Comparison of ENCODE assay signal across 22 mouse cellular contexts in genomic region chr1:90677188-90677587, GRCm38 (mm10).
DNase-seq lines count a peak whose midpoint lies in the region; ATAC-seq and TF ChIP-seq lines count a peak whose summit lies in the region.
"Had no signal": no experiment of that assay in that cellular context is flagged by ENCODE, and none has a peak within 500 bp of the region (broad histone marks: within the 10 kb centered on the region; RNA-seq: fewer than 3 reads in every experiment).

No protein-coding gene starts in this region.

- no peak for ATAC-seq in embryonic facial prominence, embryonic 13.5 days (ENCODE audit: insufficient number of reproducible peaks, insufficient read depth, low FRiP score, low TSS enrichment, low read depth)
- ATAC-seq in heart, embryonic 13.5 days (ENCODE audit: extremely low read depth, insufficient number of reproducible peaks, low FRiP score, low TSS enrichment), result no peak
- ATAC-seq: forebrain, postnatal 0 days; hindbrain, postnatal 0 days; Patski had no signal

- no peaks in the 10 kb centered on the region; the same call in 1 of the 2 replicates for H3K27me3 ChIP-seq in embryonic facial prominence, embryonic 13.5 days
- H3K27me3 ChIP-seq in embryonic facial prominence, embryonic 10.5 days (replicated peaks; ENCODE audit: low read depth, poor library complexity, severe bottlenecking), result 0 out of 2 replicates have a peak, but pooled peaks cover 3% of the 10 kb centered on the region
- H3K27me3 ChIP-seq in heart, embryonic 13.5 days (replicated peaks), result no peaks in the 10 kb centered on the region
- no peaks in the 10 kb centered on the region for H3K27me3 ChIP-seq in heart, adult 2 months (ENCODE audit: control insufficient read depth, insufficient read depth, low read length)
- no peaks in the 10 kb centered on the region for H3K27me3 ChIP-seq in thymus, adult 2 months (ENCODE audit: control insufficient read depth, insufficient read depth, low read length)
- H3K27me3 ChIP-seq: forebrain, embryonic 12.5 days; hindbrain, embryonic 12.5 days; intestine, embryonic 15.5 days; stomach, embryonic 15.5 days had no signal

- H3K36me3 ChIP-seq in embryonic facial prominence, embryonic 13.5 days, result no peaks in the 10 kb centered on the region
- no peaks in the 10 kb centered on the region for H3K36me3 ChIP-seq in embryonic facial prominence, embryonic 10.5 days (replicated peaks)
- no peaks in the 10 kb centered on the region for H3K36me3 ChIP-seq in heart, embryonic 13.5 days
- H3K36me3 ChIP-seq in heart, adult 2 months (ENCODE audit: control insufficient read depth, insufficient read depth, low read length), result no peaks in the 10 kb centered on the region
- H3K36me3 ChIP-seq in thymus, adult 2 months (ENCODE audit: control insufficient read depth, insufficient read depth, low read length), result no peaks in the 10 kb centered on the region
- H3K36me3 ChIP-seq: forebrain, embryonic 12.5 days; hindbrain, embryonic 12.5 days; intestine, embryonic 15.5 days; neural tube, embryonic 15.5 days; stomach, embryonic 15.5 days had no signal

- H3K79me2 ChIP-seq in heart, adult 2 months (replicated peaks; ENCODE audit: control insufficient read depth, insufficient read depth, low read length), result no peaks in the 10 kb centered on the region

- peak overlapping the region; percentile 19; the same call in 1 of the 2 replicates for H3K27ac ChIP-seq in embryonic facial prominence, embryonic 13.5 days
- H3K27ac ChIP-seq in embryonic facial prominence, embryonic 10.5 days (replicated peaks), result no peak overlapping the region
- peak overlapping the region; percentile 76 for H3K27ac ChIP-seq in heart, embryonic 13.5 days (replicated peaks)
- H3K27ac ChIP-seq in heart, adult 2 months, result no peak overlapping the region
- no peak overlapping the region for H3K27ac ChIP-seq in thymus, adult 2 months (ENCODE audit: control insufficient read depth, insufficient read depth, low read length)
- H3K27ac ChIP-seq: forebrain, embryonic 12.5 days; hindbrain, embryonic 12.5 days; hindbrain, postnatal 0 days; kidney, postnatal 0 days; liver, embryonic 14.5 days; macrophage; neural tube, embryonic 15.5 days; stomach, embryonic 15.5 days had no signal

- DNase-seq in embryonic facial prominence, embryonic 10.5 days (ENCODE audit: low spot score), result no peak
- DNase-seq in heart, adult 2 months, result no peak
- DNase-seq in thymus, postnatal 14 days, result peak; percentile 55
- DNase-seq in thymus, adult 2 months, result no peak
- DNase-seq in ovary, postnatal 14 days (ENCODE audit: low spot score), result no peak
- DNase-seq: cerebellum, adult 11-12 months; cerebellum, adult 9-11 months; forebrain, postnatal 0 days; lung, adult 2 months; right cerebral cortex, postnatal 25 days had no signal

- no peak for TF ChIP-seq CTCF in heart, adult 2 months (IDR thresholded peaks at IDR 0.05)
- no peak for TF ChIP-seq CTCF in thymus, adult 2 months (IDR thresholded peaks at IDR 0.05; ENCODE audit: borderline replicate concordance, control insufficient read depth, extremely low read depth, insufficient read depth, low read length, poor library complexity)

- TF ChIP-seq EP300 in heart, adult 2 months (IDR thresholded peaks at IDR 0.05; ENCODE audit: insufficient read depth, low read depth, low read length), result no peak

- H3K4me2 ChIP-seq in embryonic facial prominence, embryonic 13.5 days, result no peak overlapping the region
- H3K4me2 ChIP-seq in heart, embryonic 13.5 days, result no peak overlapping the region
- H3K4me2 ChIP-seq: forebrain, embryonic 12.5 days; hindbrain, embryonic 12.5 days; intestine, embryonic 15.5 days; neural tube, embryonic 15.5 days; stomach, embryonic 15.5 days had no signal

- no peaks in the 10 kb centered on the region for H3K9me3 ChIP-seq in embryonic facial prominence, embryonic 13.5 days
- no peaks in the 10 kb centered on the region for H3K9me3 ChIP-seq in embryonic facial prominence, embryonic 10.5 days
- H3K9me3 ChIP-seq in heart, embryonic 13.5 days, result 0 out of 2 replicates have a peak, but pooled peaks cover 4% of the 10 kb centered on the region
- H3K9me3 ChIP-seq: forebrain, embryonic 12.5 days; hindbrain, embryonic 12.5 days; intestine, embryonic 15.5 days; neural tube, embryonic 15.5 days; stomach, embryonic 15.5 days had no signal

- no peak overlapping the region for H3K4me3 ChIP-seq in embryonic facial prominence, embryonic 13.5 days
- H3K4me3 ChIP-seq in embryonic facial prominence, embryonic 10.5 days, result no peak overlapping the region
- H3K4me3 ChIP-seq in heart, embryonic 13.5 days, result no peak overlapping the region
- no peak overlapping the region for H3K4me3 ChIP-seq in heart, adult 2 months
- no peak overlapping the region for H3K4me3 ChIP-seq in thymus, adult 2 months (ENCODE audit: control insufficient read depth, insufficient read depth, low read length)
- H3K4me3 ChIP-seq: forebrain, embryonic 12.5 days; hindbrain, embryonic 12.5 days; intestine, embryonic 15.5 days; neural tube, embryonic 15.5 days; stomach, embryonic 15.5 days had no signal

- H3K9ac ChIP-seq in embryonic facial prominence, embryonic 13.5 days, result no peak overlapping the region
- H3K9ac ChIP-seq in heart, embryonic 13.5 days, result no peak overlapping the region
- no peak overlapping the region for H3K9ac ChIP-seq in heart, adult 2 months (ENCODE audit: low read depth, low read length)
- H3K9ac ChIP-seq: forebrain, embryonic 12.5 days; forebrain, postnatal 0 days; hindbrain, embryonic 12.5 days; intestine, embryonic 15.5 days; liver, embryonic 14.5 days; neural tube, embryonic 15.5 days; stomach, embryonic 15.5 days had no signal

- intact Hi-C loops in heart, adult 2 months (cut with DNase I), result no loop called here

- no peak for TF ChIP-seq POLR2A in heart, adult 2 months (IDR thresholded peaks at IDR 0.05; ENCODE audit: insufficient read depth, low read depth, low read length)
- TF ChIP-seq POLR2A in thymus, adult 2 months (IDR thresholded peaks at IDR 0.05; ENCODE audit: control insufficient read depth, extremely low read depth, insufficient read depth, low read length, poor library complexity), result no peak

- peaks cover 25% of the 10 kb centered on the region for H3K4me1 ChIP-seq in embryonic facial prominence, embryonic 13.5 days
- H3K4me1 ChIP-seq in embryonic facial prominence, embryonic 10.5 days, result peaks cover 7% of the 10 kb centered on the region
- peaks cover 72% of the 10 kb centered on the region for H3K4me1 ChIP-seq in heart, embryonic 13.5 days
- H3K4me1 ChIP-seq in heart, adult 2 months (ENCODE audit: control insufficient read depth, insufficient read depth, low read length), result peaks cover 3% of the 10 kb centered on the region
- H3K4me1 ChIP-seq in thymus, adult 2 months (replicated peaks; ENCODE audit: control insufficient read depth, insufficient read depth, low read length), result peaks cover 35% of the 10 kb centered on the region
- H3K4me1 ChIP-seq: forebrain, embryonic 12.5 days had no signal

Comparison
In these comparisons a context has a peak if more than half of its experiments do, and no peak if none do; other contexts are left out.
1. H3K27ac ChIP-seq: peak in embryonic facial prominence, embryonic 13.5 days (single experiment) and heart, embryonic 13.5 days (single experiment); none in embryonic facial prominence, embryonic 10.5 days (single experiment), heart, adult 2 months (single experiment) and thymus, adult 2 months (single experiment).